Mouse (Mus musculus): Measurements from ENCODE around the gene Zswim3. TPM values are rescaled to one million over a fixed set of nuclear protein-coding genes. Genes with fewer than 3 reads are reported as not detected.
"Not testable (repeated sequence)": the region's sequence is repeated elsewhere in the genome, so short reads cannot be mapped to it uniquely, and the experiment has no call there.

The Zswim3 gene
- polyA plus RNA-seq, 1 experiment from 2014 or later, result 4.3 TPM

DNA sequence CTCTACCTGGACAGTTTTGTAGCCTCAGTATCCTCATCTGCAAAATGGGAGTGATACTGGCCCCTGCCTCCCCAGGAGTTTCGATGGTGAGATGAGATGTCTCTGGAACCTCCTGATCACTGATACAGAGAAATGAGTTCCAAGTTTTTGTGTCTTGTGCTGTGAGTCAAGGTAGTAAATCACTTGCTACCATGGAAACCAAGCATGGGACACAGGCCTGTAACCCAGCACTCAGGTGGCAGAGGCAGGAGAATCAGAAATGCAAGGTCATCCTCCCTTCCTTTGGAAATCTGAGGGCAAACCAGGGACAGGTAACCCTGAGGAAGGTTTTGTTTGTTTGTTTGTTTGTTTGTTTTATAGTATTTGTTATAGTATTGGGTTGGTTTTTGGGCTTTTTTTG lies 24.2 kb downstream of the Zswim3 start:
- Histone ChIP-seq H3K27ac (no peak overlapping the region), H3K4me2 (no peak overlapping the region), H3K4me3 (replicated peaks) (no peak overlapping the region), H3K36me3 (peaks cover 33% of the 10 kb centered on the region), H3K4me1 (replicated peaks) (peaks cover 37% of the 10 kb centered on the region), H3K9ac (no peak overlapping the region), H3K9me3 (replicated peaks) (no peaks in the 10 kb centered on the region), H3K27me3 (no peaks in the 10 kb centered on the region)
- ATAC-seq (ENCODE audit: low read depth), result no peak
- DNase-seq, result no peak
- 82% methylated on average over 1 of the region's 1 CpGs for WGBS (ENCODE audit: insufficient replicate concordance)

GRCm38 (mm10) chr2:164831029-164831428 lies 26.1 kb downstream of the Zswim3 start:
- no peaks in the 10 kb centered on the region for H3K27me3 ChIP-seq
- peaks cover 42% of the 10 kb centered on the region for H3K4me1 ChIP-seq (replicated peaks)
- DNase-seq (no peak), ATAC-seq (ENCODE audit: low read depth) (no peak)
- H3K9me3 ChIP-seq (replicated peaks), result no peaks in the 10 kb centered on the region
- H3K27ac ChIP-seq, result peak overlapping the region; percentile 9; the same call in 1 of the 2 replicates
- H3K36me3 ChIP-seq, result peaks cover 21% of the 10 kb centered on the region
- WGBS (ENCODE audit: insufficient replicate concordance), result 79% methylated on average over 10 of the region's 10 CpGs
- H3K4me3 ChIP-seq (replicated peaks), result no peak overlapping the region
- H3K9ac ChIP-seq, result no peak overlapping the region
- 0 out of 2 replicates have a peak overlapping the region, but pooled peaks have one; percentile 3 for H3K4me2 ChIP-seq

GRCm38 (mm10) chr2:164832032-164832747 lies 27.3 kb downstream of the Zswim3 start:
- Histone ChIP-seq H3K36me3 (peaks cover 18% of the 10 kb centered on the region), H3K4me3 (replicated peaks) (peak overlapping the region; percentile 75), H3K27me3 (no peaks in the 10 kb centered on the region), H3K27ac (peak overlapping the region; percentile 83), H3K9me3 (replicated peaks) (no peaks in the 10 kb centered on the region), H3K9ac (peak overlapping the region; percentile 82), H3K4me1 (replicated peaks) (peaks cover 34% of the 10 kb centered on the region), H3K4me2 (peak overlapping the region; percentile 97)
- DNase-seq (no peak), ATAC-seq (ENCODE audit: low read depth) (no peak)
- 60% methylated on average over 16 of the region's 16 CpGs for WGBS (ENCODE audit: insufficient replicate concordance)

DNA sequence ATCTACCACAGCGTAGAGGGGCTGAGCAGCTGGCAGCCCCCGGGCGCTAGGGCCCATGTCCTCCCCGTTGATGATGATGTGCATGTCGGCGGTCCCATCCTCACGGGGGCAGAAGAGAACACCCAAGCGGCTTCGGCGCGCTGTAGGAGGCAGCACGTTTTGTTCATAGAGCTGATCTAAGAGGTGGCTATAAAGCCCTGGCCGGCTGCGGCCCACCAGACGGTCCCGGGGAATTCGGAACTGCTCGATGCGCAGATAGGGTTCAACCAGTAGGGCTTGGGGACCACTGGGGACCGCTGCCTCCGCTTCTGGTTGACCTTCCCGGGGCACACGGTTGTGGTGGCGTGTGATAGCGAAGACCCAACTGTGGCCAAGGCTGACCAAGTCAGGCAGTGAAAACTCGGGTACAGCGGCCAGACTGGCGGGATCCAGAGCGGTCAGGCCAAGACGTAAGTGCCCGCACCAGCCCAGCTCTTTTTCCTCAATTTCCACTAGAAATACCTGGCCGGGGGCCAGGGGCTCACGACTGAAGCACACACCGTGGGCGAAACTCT lies 27.9 kb downstream of the Zswim3 start, which contains the start of gene Ctsa:
TSS of gene Ctsa (plus strand) at position 126 of the 554 bp plus-strand sequence.
- 1% methylated on average over 35 of the region's 35 CpGs for WGBS (ENCODE audit: insufficient replicate concordance)
- H3K4me3 ChIP-seq (replicated peaks), result peak within 1 kb of the TSS; percentile 75

DNA sequence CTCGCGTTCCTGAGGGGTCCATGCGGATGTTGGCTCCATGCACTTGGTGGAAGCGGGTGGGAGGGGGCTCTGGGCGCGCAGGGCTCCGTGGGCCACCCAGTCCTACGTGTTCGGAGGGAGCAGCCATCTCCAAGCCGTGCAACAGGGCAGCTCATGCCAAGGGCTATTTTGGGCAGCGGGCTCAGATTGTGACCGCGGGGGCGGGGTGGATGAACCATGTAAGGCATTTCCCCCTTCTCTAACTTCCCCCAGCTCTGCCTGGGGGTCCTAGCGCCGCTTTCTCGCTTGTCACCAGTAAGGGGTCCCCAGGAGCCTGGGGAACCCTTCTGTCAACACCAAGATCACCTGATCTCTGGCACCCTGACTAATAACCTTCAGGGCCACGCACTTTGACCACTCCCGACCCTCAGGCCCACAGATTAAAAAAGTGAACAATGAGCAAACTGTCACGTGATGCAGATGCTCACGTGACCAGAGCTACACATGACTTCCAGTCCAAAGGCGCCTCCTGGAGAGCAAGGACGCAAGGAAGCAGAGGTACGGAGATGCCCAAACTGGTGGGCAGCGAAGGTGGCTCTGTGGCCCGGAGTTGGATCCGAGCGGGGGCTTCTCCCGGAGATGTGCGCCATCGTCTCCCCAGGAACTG lies 28.5 kb downstream of the Zswim3 start, which contains the start of gene Neurl2:
TSS of gene Neurl2 (minus strand) at position 143 of the 646 bp plus-strand sequence.
- DNase-seq, result peak; percentile 77
- H3K36me3 ChIP-seq, result peaks cover 22% of the 10 kb centered on the region
- H3K4me2 ChIP-seq, result peak within 1 kb of the TSS; percentile 97
- peak within 1 kb of the TSS; percentile 75 for H3K4me3 ChIP-seq (replicated peaks)
- peak; percentile 59 for ATAC-seq (ENCODE audit: low read depth)
- H3K9ac ChIP-seq, result peak within 1 kb of the TSS; percentile 82
- H3K27me3 ChIP-seq, result no peaks in the 10 kb centered on the region
- peak within 1 kb of the TSS; percentile 83 for H3K27ac ChIP-seq
- H3K9me3 ChIP-seq (replicated peaks), result no peaks in the 10 kb centered on the region
- WGBS (ENCODE audit: insufficient replicate concordance), result under 1% methylated on average over 31 of the region's 31 CpGs
- H3K4me1 ChIP-seq (replicated peaks), result peaks cover 27% of the 10 kb centered on the region

More for the DNA sequence above, 27.9 kb downstream of the Zswim3 start, which contains the start of gene Ctsa:
- DNase-seq (peak; percentile 70), ATAC-seq (ENCODE audit: low read depth) (peak; percentile 75)
- no peaks in the 10 kb centered on the region for H3K27me3 ChIP-seq
- H3K9me3 ChIP-seq (replicated peaks), result no peaks in the 10 kb centered on the region
- H3K4me2 ChIP-seq, result peak within 1 kb of the TSS; percentile 97
- peak within 1 kb of the TSS; percentile 83 for H3K27ac ChIP-seq
- H3K4me1 ChIP-seq (replicated peaks), result peaks cover 27% of the 10 kb centered on the region
- H3K9ac ChIP-seq, result peak within 1 kb of the TSS; percentile 82
- peaks cover 18% of the 10 kb centered on the region for H3K36me3 ChIP-seq

DNA sequence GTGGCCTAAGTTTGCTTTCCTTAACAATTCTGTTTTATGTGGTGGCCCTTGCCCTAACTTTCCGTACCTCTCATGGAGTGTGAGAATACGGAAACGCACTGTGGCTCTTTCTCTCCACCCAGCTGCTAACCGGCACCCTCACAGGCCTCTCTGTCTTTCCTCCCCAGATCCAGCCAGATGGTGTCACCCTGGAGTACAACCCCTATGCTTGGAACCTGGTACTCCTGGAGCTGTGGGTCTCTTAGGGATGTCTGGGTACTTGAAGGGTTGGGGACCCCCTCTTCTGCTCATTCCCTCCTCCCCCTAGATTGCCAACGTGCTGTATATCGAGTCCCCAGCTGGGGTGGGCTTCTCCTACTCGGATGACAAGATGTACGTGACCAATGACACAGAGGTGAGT lies 29.6 kb downstream of the Zswim3 start:
- DNase-seq, result no peak
- Histone ChIP-seq H3K27ac (peak overlapping the region; percentile 83; the same call in 1 of the 2 replicates), H3K4me3 (replicated peaks) (peak overlapping the region; percentile 75), H3K9ac (peak overlapping the region; percentile 82), H3K36me3 (peaks cover 33% of the 10 kb centered on the region), H3K9me3 (replicated peaks) (no peaks in the 10 kb centered on the region), H3K4me2 (peak overlapping the region; percentile 97), H3K4me1 (replicated peaks) (peaks cover 27% of the 10 kb centered on the region), H3K27me3 (no peaks in the 10 kb centered on the region)
- WGBS (ENCODE audit: insufficient replicate concordance), result 44% methylated on average over 8 of the region's 8 CpGs
- ATAC-seq (ENCODE audit: low read depth), result no peak

- Histone ChIP-seq H3K36me3 (peaks cover 40% of the 10 kb centered on the region), H3K9ac (peak overlapping the region; percentile 82; the same call in 1 of the 2 replicates), H3K27ac (no peak overlapping the region), H3K9me3 (replicated peaks) (no peaks in the 10 kb centered on the region), H3K27me3 (no peaks in the 10 kb centered on the region), H3K4me1 (replicated peaks) (peaks cover 27% of the 10 kb centered on the region), H3K4me2 (peak overlapping the region; percentile 97), H3K4me3 (replicated peaks) (peak overlapping the region; percentile 75; the same call in 1 of the 2 replicates)
- DNase-seq (no peak), ATAC-seq (ENCODE audit: low read depth) (no peak)
- WGBS (ENCODE audit: insufficient replicate concordance), result 92% methylated on average over 4 of the region's 4 CpGs
Measured at GRCm38 (mm10) chr2:164835164-164835563, 30.3 kb downstream of the Zswim3 start.

DNA sequence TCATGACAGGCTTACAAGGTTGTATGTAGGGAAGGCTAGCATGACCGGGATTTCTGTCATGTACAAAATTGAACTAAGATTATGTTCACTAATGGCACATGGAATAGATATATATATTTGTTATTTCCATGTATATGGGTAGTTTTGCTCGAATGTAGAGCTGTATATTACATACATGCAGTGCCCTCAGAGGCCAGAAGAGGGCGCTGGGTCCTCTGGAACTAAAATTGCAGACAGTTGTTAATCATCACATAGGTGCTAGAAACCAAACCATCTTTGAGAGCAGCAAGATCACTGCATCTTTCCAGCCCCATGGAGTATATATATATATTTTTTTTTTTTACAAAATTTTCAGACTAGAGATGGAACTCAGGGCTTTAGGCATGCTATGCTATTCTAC lies 40.9 kb downstream of the Zswim3 start:
- WGBS (ENCODE audit: insufficient replicate concordance), result 35% methylated on average over 3 of the region's 3 CpGs
- no peaks in the 10 kb centered on the region for H3K27me3 ChIP-seq
- no peak for DNase-seq
- H3K9ac ChIP-seq, result no peak overlapping the region
- no peaks in the 10 kb centered on the region for H3K4me1 ChIP-seq (replicated peaks)
- no peak overlapping the region for H3K27ac ChIP-seq
- ATAC-seq (ENCODE audit: low read depth), result no peak
- H3K36me3 ChIP-seq, result no peaks in the 10 kb centered on the region
- H3K4me3 ChIP-seq (replicated peaks), result no peak overlapping the region
- H3K9me3 ChIP-seq (replicated peaks), result no peaks in the 10 kb centered on the region
- no peak overlapping the region for H3K4me2 ChIP-seq

DNA sequence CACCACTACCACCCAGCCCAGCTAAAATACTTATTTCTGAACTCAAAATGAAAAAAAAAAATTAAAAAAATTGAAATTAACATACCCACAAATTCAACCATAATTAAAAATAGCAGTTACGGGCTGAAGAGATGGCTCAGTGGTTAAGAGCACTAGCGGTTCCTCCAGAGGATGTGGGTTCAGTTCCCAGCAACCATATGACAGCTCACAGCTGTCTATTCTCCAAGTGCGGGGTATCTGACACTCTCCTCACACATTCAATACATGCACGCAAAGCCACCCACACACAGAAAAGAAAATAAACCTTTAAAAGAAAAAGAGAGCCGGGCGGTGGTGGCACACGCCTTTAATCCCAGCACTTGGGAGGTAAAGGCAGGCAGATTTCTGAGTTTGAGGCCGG lies 45.2 kb downstream of the Zswim3 start:
- Histone ChIP-seq H3K9me3 (replicated peaks) (no peaks in the 10 kb centered on the region), H3K4me3 (replicated peaks) (no peak overlapping the region), H3K9ac (no peak overlapping the region), H3K36me3 (no peaks in the 10 kb centered on the region), H3K27ac (no peak overlapping the region), H3K4me1 (replicated peaks) (no peaks in the 10 kb centered on the region), H3K27me3 (peaks cover 31% of the 10 kb centered on the region), H3K4me2 (no peak overlapping the region)
- no peak for ATAC-seq (ENCODE audit: low read depth)
- no peak for DNase-seq
- 77% methylated on average over 8 of the region's 8 CpGs for WGBS (ENCODE audit: insufficient replicate concordance)

DNA sequence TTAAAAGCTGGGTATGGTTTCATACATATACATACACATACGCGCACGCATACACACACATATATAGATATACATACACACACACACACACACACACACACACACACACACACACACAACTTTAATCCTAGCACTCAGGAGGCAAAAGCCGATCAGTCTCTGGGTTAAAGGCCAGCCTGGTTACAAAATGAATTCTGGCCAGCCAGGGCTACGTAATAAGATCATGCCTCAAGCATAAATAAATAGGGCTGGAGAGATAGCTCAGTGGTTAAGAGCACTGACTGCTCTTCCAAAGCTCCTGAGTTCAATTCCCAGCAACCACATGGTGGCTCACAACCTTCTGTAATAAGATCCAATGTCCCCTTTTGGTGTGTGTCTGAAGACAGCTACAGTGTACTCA lies 50.7 kb downstream of the Zswim3 start:
- 74% methylated on average over 5 of the region's 5 CpGs for WGBS (ENCODE audit: insufficient replicate concordance)
- H3K27me3 ChIP-seq, result peaks cover 81% of the 10 kb centered on the region
- not testable (repeated sequence) for H3K4me3 ChIP-seq (replicated peaks); H3K27ac ChIP-seq; H3K9me3 ChIP-seq (replicated peaks); H3K36me3 ChIP-seq; DNase-seq; H3K9ac ChIP-seq; H3K4me2 ChIP-seq; ATAC-seq (ENCODE audit: low read depth)
- peaks cover 34% of the 10 kb centered on the region for H3K4me1 ChIP-seq (replicated peaks)
